Comparison of ENCODE assay signal across 8 mouse cellular contexts in the genomic region with DNA sequence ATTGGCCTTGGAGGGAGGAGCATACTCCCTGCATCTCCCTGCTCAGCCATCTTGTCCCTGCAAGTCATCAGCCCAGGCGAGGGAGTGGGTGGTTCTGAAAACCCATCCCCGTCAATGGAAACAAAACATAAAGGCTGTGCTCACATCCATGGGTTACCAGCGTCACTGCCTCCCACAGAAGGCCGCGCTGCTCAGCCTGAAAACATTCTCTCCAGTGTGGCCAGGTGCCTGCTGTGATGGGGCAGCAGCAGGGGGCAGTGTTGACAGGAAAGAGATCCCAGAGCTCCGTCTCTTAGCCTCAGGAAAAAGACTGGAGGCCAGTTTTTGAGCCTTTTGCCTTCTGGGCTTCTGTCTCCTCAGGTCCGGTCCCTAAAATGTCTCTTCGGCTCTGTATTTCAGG.
DNase-seq lines count a peak whose midpoint lies in the region; ATAC-seq and TF ChIP-seq lines count a peak whose summit lies in the region.

No protein-coding gene starts in this region.

- H3K79me2 ChIP-seq in CH12.LX (replicated peaks; ENCODE audit: control insufficient read depth, extremely low read depth, insufficient read depth, poor library complexity, severe bottlenecking) = no peaks in the 10 kb centered on the region

- no peak overlapping the region; the same call in 1 of the 2 replicates for H3K27ac ChIP-seq in CH12.LX (ENCODE audit: insufficient read depth, low read depth)
- H3K27ac ChIP-seq in lung, embryonic 14.5 days (ENCODE audit: low read depth) = peak overlapping the region; percentile 64; the same call in 1 of the 2 replicates

- no peak for TF ChIP-seq POLR2A in CH12.LX (IDR thresholded peaks at IDR 0.05; ENCODE audit: low read depth, low read length)

- no peaks in the 10 kb centered on the region for H3K9me3 ChIP-seq in CH12.LX (replicated peaks; ENCODE audit: low read length)
- no peaks in the 10 kb centered on the region for H3K9me3 ChIP-seq in lung, embryonic 14.5 days (ENCODE audit: low read depth, low read length)

- dilution Hi-C loops in CH12.LX (cut with MboI; ENCODE audit: extremely low pct_ligation_motif_present, extremely low pct_unique_long_range_greater_than_20kb, low sequenced_read_pairs) = no loop called here

- H3K36me3 ChIP-seq in CH12.LX (replicated peaks in 1 of 2; ENCODE audit: control insufficient read depth in 1 of 2, insufficient read depth in 1 of 2, low read length in 1 of 2) = peaks cover 0 to 18% of the 10 kb centered on the region in 2 experiments
- no peaks in the 10 kb centered on the region for H3K36me3 ChIP-seq in lung, embryonic 14.5 days (ENCODE audit: insufficient read depth)

- ATAC-seq in frontal cortex, adult (ENCODE audit: low TSS enrichment) = peak; percentile 77
- ATAC-seq in lung, embryonic 14.5 days (ENCODE audit: insufficient read depth) = no peak

- peaks cover 53 to 97% of the 10 kb centered on the region in 2 experiments for H3K4me1 ChIP-seq in CH12.LX (ENCODE audit: control insufficient read depth in 1 of 2, insufficient read depth in 2 of 2)
- H3K4me1 ChIP-seq in lung, embryonic 14.5 days (ENCODE audit: insufficient read depth) = peaks cover 55% of the 10 kb centered on the region

- no peak overlapping the region for H3K4me2 ChIP-seq in CH12.LX (ENCODE audit: insufficient read depth, low read depth, poor library complexity, severe bottlenecking)
- H3K4me2 ChIP-seq in lung, embryonic 14.5 days = no peak overlapping the region

- 29% methylated on average over 8 of the region's 8 CpGs for WGBS in lung, embryonic 14.5 days

- no peak overlapping the region for H3K4me3 ChIP-seq in CH12.LX (replicated peaks in 1 of 3; ENCODE audit: low read depth in 2 of 3, low read length in 2 of 3, poor library complexity in 1 of 3)
- H3K4me3 ChIP-seq in lung, embryonic 14.5 days (ENCODE audit: low read depth, low read length) = no peak overlapping the region

- TF ChIP-seq EP300 in CH12.LX (IDR thresholded peaks at IDR 0.05; ENCODE audit: low read length) = no peak

- no peaks in the 10 kb centered on the region for H3K27me3 ChIP-seq in CH12.LX (replicated peaks)
- H3K27me3 ChIP-seq in lung, embryonic 14.5 days (ENCODE audit: insufficient read depth, low read length) = no peaks in the 10 kb centered on the region

- DNase-seq in CH12.LX (ENCODE audit: extremely low read depth) = peak; percentile 63
- DNase-seq in c-Kit-positive CD71-positive TER-119-positive erythroid progenitor cells, embryonic 14.5 days (ENCODE audit: low spot score) = peak; percentile 60
- peak; percentile 87 for DNase-seq in heart, postnatal 4 days
- peak; percentile 58 to 71 for DNase-seq in layer of hippocampus, adult 8-10 months (ENCODE audit: low spot score in 2 of 2)
- peak; percentile 84 for DNase-seq in lung, embryonic 14.5 days
- DNase-seq in retina, embryonic 14.5 days (ENCODE audit: low spot score) = peak; percentile 73
- DNase-seq in thymus, postnatal 25 days = peak; percentile 81

- no peak overlapping the region; the same call in 1 of the 2 replicates for H3K9ac ChIP-seq in CH12.LX (ENCODE audit: insufficient read depth, low read depth)
- peak overlapping the region; percentile 13; the same call in 1 of the 2 replicates for H3K9ac ChIP-seq in lung, embryonic 14.5 days

- TF ChIP-seq RAD21 in CH12.LX (IDR thresholded peaks at IDR 0.05; ENCODE audit: low read depth, low read length) = peak; percentile 73

- in situ Hi-C loops in CH12.LX (cut with MboI; ENCODE audit: low pct_ligation_motif_present, low pct_unique_long_range_greater_than_20kb, low sequenced_read_pairs) = loop anchor here (10.0 kb wide), 1 partner anchor 172 kb away; no protein-coding TSS in a partner anchor

- peak; percentile 29 to 81; a peak in 2 of 4 replicates for TF ChIP-seq CTCF in CH12.LX (conservative IDR thresholded peaks at IDR 0.05 in 1 of 2, IDR thresholded peaks at IDR 0.05 in 1 of 2; ENCODE audit: low read depth in 2 of 2, low read length in 2 of 2)
- TF ChIP-seq CTCF in lung, embryonic 14.5 days (IDR thresholded peaks at IDR 0.05; ENCODE audit: low read depth) = peak; percentile 81

TF ChIP-seq in CH12.LX, 34 proteins besides CTCF, POLR2A, EP300 and RAD21:
- TF ChIP-seq SMC3 (IDR thresholded peaks at IDR 0.05; ENCODE audit: low read depth, low read length) = peak; percentile 86
- TF ChIP-seq USF2 (conservative IDR thresholded peaks at IDR 0.05; ENCODE audit: low read depth, low read length) = no peak
- TF ChIP-seq CHD2 (IDR thresholded peaks at IDR 0.05; ENCODE audit: low read length) = no peak
- TF ChIP-seq MXI1 (IDR thresholded peaks at IDR 0.05; ENCODE audit: low read depth, low read length) = no peak
- no peak for TF ChIP-seq CHD1 (IDR thresholded peaks at IDR 0.05; ENCODE audit: low read depth, low read length)
